Mouse (Mus musculus): ENCODE results near the gene Wnt3a. TPM values are rescaled to one million over a fixed set of nuclear protein-coding genes. Genes with fewer than 3 reads are reported as not detected.

The Wnt3a gene
- polyA plus RNA-seq (2012; rRNA removed): not detected in 2 replicates

- no peaks in the 10 kb centered on the region for H3K36me3 ChIP-seq (ENCODE audit: control insufficient read depth, insufficient read depth, low read length)
- no peak within 1 kb of the TSS for H3K4me3 ChIP-seq (ENCODE audit: insufficient read depth, low read depth, low read length)
- peaks cover 2% of the 10 kb centered on the region; the same call in 1 of the 2 replicates for H3K27me3 ChIP-seq (replicated peaks; ENCODE audit: control insufficient read depth, insufficient read depth, low read length)
- DNase-seq: no peak
- 2% methylated on average over 37 of the region's 60 CpGs for WGBS
- H3K27ac ChIP-seq (ENCODE audit: insufficient read depth, low read depth, low read length): no peak within 1 kb of the TSS
- no peaks in the 10 kb centered on the region for H3K4me1 ChIP-seq (ENCODE audit: control insufficient read depth, insufficient read depth, low read length)
- TF ChIP-seq CTCF (conservative IDR thresholded peaks at IDR 0.05; ENCODE audit: insufficient read depth, insufficient read length, low read depth, low read length): no peak
- no peak for TF ChIP-seq POLR2A (IDR thresholded peaks at IDR 0.05; ENCODE audit: low read depth, low read length)
Measured at GRCm38 (mm10) chr11:59290702-59291303, at the start of gene Wnt3a. TSS of gene Wnt3a (minus strand) at chr11:59290752.

GRCm38 (mm10) chr11:59338736-59339120 lies 48.2 kb upstream of the Wnt3a start:
- Histone ChIP-seq H3K36me3 (ENCODE audit: control insufficient read depth, insufficient read depth, low read length) (no peaks in the 10 kb centered on the region), H3K4me3 (ENCODE audit: insufficient read depth, low read depth, low read length) (no peak overlapping the region), H3K4me1 (ENCODE audit: control insufficient read depth, insufficient read depth, low read length) (0 out of 2 replicates have a peak, but pooled peaks cover 6% of the 10 kb centered on the region), H3K27ac (ENCODE audit: insufficient read depth, low read depth, low read length) (no peak overlapping the region), H3K27me3 (replicated peaks; ENCODE audit: control insufficient read depth, insufficient read depth, low read length) (no peaks in the 10 kb centered on the region)
- DNase-seq: no peak
- TF ChIP-seq POLR2A (IDR thresholded peaks at IDR 0.05; ENCODE audit: low read depth, low read length): no peak
- no peak for TF ChIP-seq CTCF (conservative IDR thresholded peaks at IDR 0.05; ENCODE audit: insufficient read depth, insufficient read length, low read depth, low read length)
- 97% methylated on average over 2 of the region's 2 CpGs for WGBS

- Histone ChIP-seq H3K36me3 (ENCODE audit: control insufficient read depth, insufficient read depth, low read length) (no peaks in the 10 kb centered on the region), H3K4me1 (ENCODE audit: control insufficient read depth, insufficient read depth, low read length) (0 out of 2 replicates have a peak, but pooled peaks cover 6% of the 10 kb centered on the region), H3K27me3 (replicated peaks; ENCODE audit: control insufficient read depth, insufficient read depth, low read length) (no peaks in the 10 kb centered on the region), H3K4me3 (ENCODE audit: insufficient read depth, low read depth, low read length) (no peak overlapping the region), H3K27ac (ENCODE audit: insufficient read depth, low read depth, low read length) (no peak overlapping the region)
- 44% methylated on average over 13 of the region's 13 CpGs for WGBS
- peak; percentile 39 for DNase-seq
- TF ChIP-seq CTCF (conservative IDR thresholded peaks at IDR 0.05; ENCODE audit: insufficient read depth, insufficient read length, low read depth, low read length): no peak
- TF ChIP-seq POLR2A (IDR thresholded peaks at IDR 0.05; ENCODE audit: low read depth, low read length): no peak
Measured at GRCm38 (mm10) chr11:59337955-59338735, 47.6 kb upstream of the Wnt3a start.

- no peaks in the 10 kb centered on the region for H3K27me3 ChIP-seq (replicated peaks; ENCODE audit: control insufficient read depth, insufficient read depth, low read length)
- 0 out of 2 replicates have a peak, but pooled peaks cover 6% of the 10 kb centered on the region for H3K4me1 ChIP-seq (ENCODE audit: control insufficient read depth, insufficient read depth, low read length)
- WGBS: 53% methylated on average over 1 of the region's 1 CpGs
- H3K27ac ChIP-seq (ENCODE audit: insufficient read depth, low read depth, low read length): no peak overlapping the region
- no peak for TF ChIP-seq CTCF (conservative IDR thresholded peaks at IDR 0.05; ENCODE audit: insufficient read depth, insufficient read length, low read depth, low read length)
- TF ChIP-seq POLR2A (IDR thresholded peaks at IDR 0.05; ENCODE audit: low read depth, low read length): no peak
- DNase-seq: no peak
- H3K36me3 ChIP-seq (ENCODE audit: control insufficient read depth, insufficient read depth, low read length): no peaks in the 10 kb centered on the region
- no peak overlapping the region for H3K4me3 ChIP-seq (ENCODE audit: insufficient read depth, low read depth, low read length)
Measured at GRCm38 (mm10) chr11:59336381-59336780, 45.8 kb upstream of the Wnt3a start.

GRCm38 (mm10) chr11:59335942-59336341 lies 45.4 kb upstream of the Wnt3a start:
- WGBS: 49% methylated on average over 2 of the region's 2 CpGs

GRCm38 (mm10) chr11:59335150-59335549 lies 44.6 kb upstream of the Wnt3a start:
- H3K36me3 ChIP-seq (ENCODE audit: control insufficient read depth, insufficient read depth, low read length): no peaks in the 10 kb centered on the region
- no peaks in the 10 kb centered on the region for H3K27me3 ChIP-seq (replicated peaks; ENCODE audit: control insufficient read depth, insufficient read depth, low read length)
- no peak for DNase-seq
- H3K4me3 ChIP-seq (ENCODE audit: insufficient read depth, low read depth, low read length): no peak overlapping the region
- 0 out of 2 replicates have a peak, but pooled peaks cover 6% of the 10 kb centered on the region for H3K4me1 ChIP-seq (ENCODE audit: control insufficient read depth, insufficient read depth, low read length)
- H3K27ac ChIP-seq (ENCODE audit: insufficient read depth, low read depth, low read length): no peak overlapping the region
- TF ChIP-seq POLR2A (IDR thresholded peaks at IDR 0.05; ENCODE audit: low read depth, low read length) (no peak), CTCF (conservative IDR thresholded peaks at IDR 0.05; ENCODE audit: insufficient read depth, insufficient read length, low read depth, low read length) (no peak)
- WGBS: 85% methylated on average over 4 of the region's 4 CpGs

More at GRCm38 (mm10) chr11:59335942-59336341, 45.4 kb upstream of the Wnt3a start:
- no peaks in the 10 kb centered on the region for H3K27me3 ChIP-seq (replicated peaks; ENCODE audit: control insufficient read depth, insufficient read depth, low read length)
- no peak overlapping the region for H3K27ac ChIP-seq (ENCODE audit: insufficient read depth, low read depth, low read length)
- H3K4me1 ChIP-seq (ENCODE audit: control insufficient read depth, insufficient read depth, low read length): 0 out of 2 replicates have a peak, but pooled peaks cover 6% of the 10 kb centered on the region
- DNase-seq: no peak
- H3K4me3 ChIP-seq (ENCODE audit: insufficient read depth, low read depth, low read length): no peak overlapping the region
- TF ChIP-seq POLR2A (IDR thresholded peaks at IDR 0.05; ENCODE audit: low read depth, low read length) (no peak), CTCF (conservative IDR thresholded peaks at IDR 0.05; ENCODE audit: insufficient read depth, insufficient read length, low read depth, low read length) (no peak)
- no peaks in the 10 kb centered on the region for H3K36me3 ChIP-seq (ENCODE audit: control insufficient read depth, insufficient read depth, low read length)

GRCm38 (mm10) chr11:59332938-59333337 lies 42.4 kb upstream of the Wnt3a start:
- no peak for DNase-seq
- Histone ChIP-seq H3K27me3 (replicated peaks; ENCODE audit: control insufficient read depth, insufficient read depth, low read length) (no peaks in the 10 kb centered on the region), H3K36me3 (ENCODE audit: control insufficient read depth, insufficient read depth, low read length) (no peaks in the 10 kb centered on the region), H3K4me1 (ENCODE audit: control insufficient read depth, insufficient read depth, low read length) (0 out of 2 replicates have a peak, but pooled peaks cover under 1% of the 10 kb centered on the region), H3K4me3 (ENCODE audit: insufficient read depth, low read depth, low read length) (no peak overlapping the region), H3K27ac (ENCODE audit: insufficient read depth, low read depth, low read length) (no peak overlapping the region)
- TF ChIP-seq CTCF (conservative IDR thresholded peaks at IDR 0.05; ENCODE audit: insufficient read depth, insufficient read length, low read depth, low read length): no peak
- TF ChIP-seq POLR2A (IDR thresholded peaks at IDR 0.05; ENCODE audit: low read depth, low read length): no peak
- 71% methylated on average over 9 of the region's 9 CpGs for WGBS
